Mouse (Mus musculus) cerebellum, postnatal 14 days (tissue): ENCODE data around the gene Acsl5.

Source experiments
- DNase-seq, 2 experiments: peaks; one replicate each; pipeline ENCODE4 v3.0.0; 2021; ENCODE audit warnings: mixed read lengths in 2 of 2

Acsl5 gene

DNA sequence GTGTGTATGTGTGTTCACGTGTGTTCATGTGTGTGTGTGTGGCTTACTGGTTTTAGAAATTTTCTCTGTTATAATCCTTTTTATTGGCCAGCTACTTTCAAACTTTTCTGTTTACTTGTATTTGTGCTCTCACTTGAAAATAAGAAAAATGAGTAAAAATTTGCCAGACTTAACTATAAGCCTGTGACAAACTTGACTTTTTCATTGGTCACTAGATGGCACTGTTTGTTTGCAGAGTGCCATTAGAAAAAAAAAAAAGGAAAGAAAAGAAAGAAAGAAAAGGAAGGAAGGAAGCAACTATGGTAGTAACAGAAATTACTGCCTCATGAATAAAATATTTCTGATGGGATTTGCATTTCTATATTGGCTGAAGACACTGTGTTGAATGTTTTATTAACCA lies 84.1 kb downstream of the Acsl5 start:
- DNase-seq = peak in 1 of 2 experiments; percentile 40

DNA sequence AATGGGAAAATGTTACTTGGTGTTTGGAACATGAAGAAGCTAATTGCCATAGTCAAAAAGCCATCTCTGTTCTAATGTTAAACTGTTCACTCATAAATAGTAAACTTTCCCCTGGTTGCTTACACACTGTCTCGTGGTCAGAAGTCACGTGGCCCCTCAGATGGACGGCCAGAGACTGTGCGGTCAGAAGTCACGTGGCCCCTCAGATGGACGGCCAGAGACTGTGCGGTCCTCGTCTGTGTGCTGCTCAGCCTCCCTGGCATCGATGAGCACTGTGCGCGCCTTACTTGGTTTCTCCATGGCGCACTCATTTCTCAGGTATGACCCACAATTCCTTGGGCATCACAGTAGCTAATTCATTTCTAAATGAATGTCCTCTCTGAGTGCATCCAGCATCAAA lies 84.7 kb downstream of the Acsl5 start:
- no peak for DNase-seq

DNA sequence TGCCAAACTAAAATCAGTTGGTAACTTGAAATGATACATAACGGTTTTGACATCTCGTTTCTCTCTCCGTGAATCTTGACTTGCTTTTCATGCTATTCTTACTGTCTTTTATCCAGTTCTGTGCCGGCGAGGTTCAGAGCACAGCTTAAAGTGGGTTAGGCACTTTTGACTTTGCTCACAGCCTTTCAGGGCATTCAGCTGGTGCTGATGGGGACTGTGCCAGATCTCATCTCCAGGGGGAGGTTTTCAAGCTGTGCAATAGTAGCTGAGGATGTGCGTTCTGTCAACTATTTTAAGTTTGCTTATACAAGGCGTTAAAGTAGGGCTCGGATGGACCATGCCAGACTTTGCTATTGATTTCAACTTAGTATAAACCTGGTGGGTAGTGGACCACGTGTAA lies 85.3 kb downstream of the Acsl5 start:
- DNase-seq = no peak

DNA sequence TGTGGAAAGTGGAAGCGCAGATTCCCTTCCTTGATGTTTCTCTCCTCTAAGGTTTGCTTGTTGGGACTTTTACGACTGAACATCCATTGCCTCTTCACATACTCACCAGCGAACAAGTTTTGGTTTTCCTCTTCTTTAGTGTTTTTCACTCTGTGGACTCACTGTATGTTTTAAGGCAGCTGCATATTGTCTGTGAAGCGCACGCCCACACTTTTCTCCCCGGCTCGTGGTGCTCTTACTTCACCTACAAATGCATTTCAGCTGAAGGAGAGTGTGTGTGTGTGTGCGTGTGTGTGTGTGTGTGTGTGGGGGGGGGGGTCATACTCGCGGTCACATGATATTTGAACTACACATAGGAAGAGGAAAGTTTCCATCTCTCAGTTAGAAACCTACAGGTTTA lies 85.9 kb downstream of the Acsl5 start:
- no peak for DNase-seq

DNA sequence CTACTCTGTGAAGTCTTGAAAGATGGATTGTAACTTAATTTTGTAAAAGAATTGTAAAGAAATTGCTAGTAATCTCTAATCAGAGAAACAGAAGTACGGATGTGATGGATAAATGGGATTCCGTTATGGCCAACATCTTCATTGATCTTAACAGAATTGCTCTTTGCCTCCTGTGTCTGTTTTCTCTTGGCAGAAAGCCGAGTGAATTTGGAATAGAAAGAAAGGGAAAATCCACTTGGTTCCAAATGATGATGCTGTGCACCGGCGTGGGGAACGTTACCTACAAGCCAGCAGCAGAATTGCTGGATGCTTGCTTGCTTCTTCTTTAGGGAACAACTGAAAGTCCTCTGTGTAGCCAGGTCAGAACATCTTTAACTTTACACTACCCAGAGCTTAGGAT lies 88.8 kb downstream of the Acsl5 start:
- no peak for DNase-seq

DNA sequence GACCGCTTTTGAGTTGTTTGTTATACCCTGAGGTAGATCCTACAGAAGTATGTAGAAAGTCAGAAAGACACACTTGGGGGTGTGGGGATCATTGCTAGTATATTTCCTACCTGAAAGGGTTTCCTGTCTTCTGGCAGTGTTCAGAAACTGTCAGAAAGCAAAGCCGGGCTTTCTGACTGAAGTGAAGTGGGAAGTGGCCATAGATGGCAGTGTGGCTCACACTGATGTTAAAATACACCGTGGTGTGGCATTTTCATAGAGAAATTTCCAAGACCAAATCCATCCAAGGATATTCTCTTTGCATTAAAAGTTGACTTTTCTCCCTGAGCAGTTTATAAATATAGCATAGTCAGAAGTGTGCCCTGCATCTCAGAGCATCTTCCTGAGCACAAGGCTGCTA lies 89.6 kb downstream of the Acsl5 start:
- no peak for DNase-seq

DNA sequence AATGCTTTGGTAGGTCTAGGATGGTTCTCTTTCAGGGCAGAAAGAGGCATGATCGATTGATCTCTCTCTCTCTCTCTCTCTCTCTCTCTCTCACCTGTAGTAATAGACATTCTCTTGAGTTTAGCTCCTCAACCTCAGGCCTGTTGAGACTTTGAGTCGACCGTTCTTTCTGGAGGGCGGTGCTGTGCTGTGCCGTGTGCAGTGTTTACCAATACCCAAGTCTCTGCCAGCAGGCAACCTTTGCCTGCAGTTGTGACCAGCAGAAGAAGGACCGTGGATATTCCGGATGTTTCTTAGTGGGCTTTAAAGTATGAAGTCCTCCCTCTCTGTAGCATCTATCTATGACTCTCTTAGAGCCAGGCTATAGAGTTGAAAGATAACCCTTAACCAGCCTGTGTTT lies 90.7 kb downstream of the Acsl5 start:
- DNase-seq = no peak

DNA sequence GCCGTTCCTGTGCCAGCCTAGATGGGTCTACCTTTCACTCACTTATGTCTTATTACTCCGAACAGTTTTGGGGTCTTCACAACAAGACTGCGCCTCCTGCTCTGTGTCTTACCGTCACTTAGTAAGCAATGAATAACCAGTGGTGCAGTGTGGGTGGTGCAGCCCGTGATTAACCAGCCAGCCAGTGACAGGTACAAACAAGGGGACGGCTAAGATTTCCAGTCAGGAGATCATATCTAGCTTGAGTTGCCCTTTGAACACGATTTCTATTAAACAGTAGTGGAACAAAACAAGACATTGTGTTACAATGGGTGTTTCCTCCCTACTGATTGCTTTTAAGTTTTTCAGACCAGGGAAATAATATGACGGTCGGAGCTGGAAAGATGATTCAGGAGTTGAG lies 91.5 kb downstream of the Acsl5 start:
- DNase-seq = no peak
